Mouse (Mus musculus) adipocyte (in vitro differentiated cells): ENCODE measurements around the gene Syngr1.

Source experiments
- DNase-seq: peaks from one replicate; pipeline ENCODE4 v3.0.0-alpha.2; 2016; ENCODE audit warnings: low spot score

Syngr1 gene

GRCm38 (mm10) chr15:80146153-80146552 is 55.0 kb downstream of the Syngr1 start:
- DNase-seq, result no peak

DNA sequence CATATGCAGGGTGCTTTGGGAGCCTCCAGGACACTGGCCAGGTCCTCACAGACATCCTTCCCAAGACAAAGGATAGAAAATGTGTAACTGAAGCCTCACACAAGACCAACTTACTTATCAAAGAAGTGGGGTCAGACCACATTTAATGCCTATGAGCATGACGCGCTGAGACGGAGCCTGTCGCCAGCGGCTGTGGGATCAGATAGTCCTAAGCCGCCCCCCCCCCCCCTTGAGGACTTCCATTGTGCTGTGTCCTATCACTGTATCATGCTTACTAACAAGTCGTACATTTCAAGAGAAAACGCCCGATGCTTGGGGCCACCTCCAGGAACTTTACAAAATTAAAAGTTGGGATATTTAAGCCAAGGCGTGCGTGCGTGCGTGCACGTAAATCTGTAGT is 56.0 kb downstream of the Syngr1 start:
- DNase-seq, result no peak

- DNase-seq, result no peak
Measured at GRCm38 (mm10) chr15:80147511-80147910, 56.4 kb downstream of the Syngr1 start.

DNA sequence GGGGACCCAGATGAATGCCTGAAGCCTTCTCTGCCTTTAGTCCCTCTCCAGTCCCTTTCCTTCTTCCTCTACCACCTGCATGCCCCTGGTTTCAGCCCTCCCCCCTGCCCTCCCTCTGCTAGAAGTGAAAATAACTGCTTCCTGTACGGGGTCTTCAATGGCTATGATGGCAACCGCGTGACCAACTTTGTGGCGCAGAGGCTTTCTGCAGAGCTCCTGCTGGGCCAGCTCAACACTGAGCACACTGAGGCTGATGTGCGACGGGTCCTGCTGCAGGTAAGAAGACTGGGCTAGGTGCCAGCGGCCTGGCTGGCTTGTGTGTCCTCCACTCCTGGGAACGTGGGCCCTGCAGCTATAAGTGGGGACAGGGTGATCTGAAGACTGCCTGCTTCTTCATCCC is 57.4 kb downstream of the Syngr1 start:
- DNase-seq, result no peak

DNA sequence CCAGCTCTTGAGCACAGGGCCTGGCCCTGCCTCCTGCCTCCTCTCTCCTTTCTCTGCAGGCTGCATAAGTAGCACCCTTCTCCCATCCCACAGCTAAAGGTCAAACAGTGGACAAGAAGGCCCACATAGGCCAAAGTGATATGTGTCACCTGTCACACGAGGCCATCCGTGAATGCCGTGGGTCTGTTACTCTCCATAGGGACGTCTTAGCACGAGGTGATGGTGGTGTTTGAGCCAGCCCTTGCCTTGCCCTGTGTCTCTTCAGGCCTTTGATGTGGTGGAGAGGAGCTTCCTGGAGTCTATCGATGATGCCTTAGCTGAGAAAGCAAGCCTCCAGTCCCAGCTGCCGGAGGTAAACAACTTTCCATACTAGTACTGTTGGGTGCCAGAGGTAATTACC is 58.4 kb downstream of the Syngr1 start:
- no peak for DNase-seq

DNA sequence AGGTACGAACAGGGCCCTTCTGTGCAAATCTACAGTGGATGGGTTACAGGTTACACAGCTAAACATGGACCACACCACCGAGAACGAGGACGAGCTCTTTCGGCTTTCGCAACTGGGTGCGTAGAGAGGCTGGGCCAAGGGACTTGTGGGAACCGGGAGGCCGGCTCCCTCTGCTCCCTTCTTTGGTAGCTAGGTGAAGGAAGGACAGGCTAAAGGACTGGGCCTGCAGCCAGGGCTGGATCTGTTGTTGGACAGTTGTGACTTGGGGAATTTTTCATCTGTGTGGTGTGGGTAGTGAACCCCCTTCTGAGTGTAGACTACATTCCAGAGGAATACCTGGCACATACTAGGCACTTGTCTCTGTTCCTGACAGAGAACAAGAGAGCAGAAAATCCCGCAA is 61.5 kb downstream of the Syngr1 start:
- no peak for DNase-seq

DNA sequence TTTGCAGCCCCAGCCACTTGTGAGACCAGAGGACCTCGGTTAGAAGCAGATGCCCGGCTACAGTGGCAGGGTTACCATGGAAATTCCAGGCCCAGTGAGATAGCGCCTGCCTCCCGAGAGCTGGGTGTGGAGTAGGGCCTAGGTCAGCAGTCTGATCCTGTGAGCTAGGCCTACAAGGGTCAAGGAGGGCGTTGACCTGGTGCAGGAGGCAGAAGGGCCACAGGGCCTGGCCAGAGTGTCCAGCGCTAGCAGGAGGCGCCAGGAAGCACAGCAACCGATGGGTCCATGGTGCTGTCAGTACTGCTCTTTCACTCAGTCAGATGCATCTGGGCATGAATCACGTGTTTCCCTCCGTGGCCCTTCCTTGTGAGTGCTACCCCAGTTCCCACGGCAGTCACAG is 62.6 kb downstream of the Syngr1 start:
- DNase-seq, result no peak

GRCm38 (mm10) chr15:80155707-80156106 is 64.6 kb downstream of the Syngr1 start:
- DNase-seq, result no peak

- DNase-seq, result no peak
Measured at GRCm38 (mm10) chr15:80157197-80157943, 66.2 kb downstream of the Syngr1 start.

DNA sequence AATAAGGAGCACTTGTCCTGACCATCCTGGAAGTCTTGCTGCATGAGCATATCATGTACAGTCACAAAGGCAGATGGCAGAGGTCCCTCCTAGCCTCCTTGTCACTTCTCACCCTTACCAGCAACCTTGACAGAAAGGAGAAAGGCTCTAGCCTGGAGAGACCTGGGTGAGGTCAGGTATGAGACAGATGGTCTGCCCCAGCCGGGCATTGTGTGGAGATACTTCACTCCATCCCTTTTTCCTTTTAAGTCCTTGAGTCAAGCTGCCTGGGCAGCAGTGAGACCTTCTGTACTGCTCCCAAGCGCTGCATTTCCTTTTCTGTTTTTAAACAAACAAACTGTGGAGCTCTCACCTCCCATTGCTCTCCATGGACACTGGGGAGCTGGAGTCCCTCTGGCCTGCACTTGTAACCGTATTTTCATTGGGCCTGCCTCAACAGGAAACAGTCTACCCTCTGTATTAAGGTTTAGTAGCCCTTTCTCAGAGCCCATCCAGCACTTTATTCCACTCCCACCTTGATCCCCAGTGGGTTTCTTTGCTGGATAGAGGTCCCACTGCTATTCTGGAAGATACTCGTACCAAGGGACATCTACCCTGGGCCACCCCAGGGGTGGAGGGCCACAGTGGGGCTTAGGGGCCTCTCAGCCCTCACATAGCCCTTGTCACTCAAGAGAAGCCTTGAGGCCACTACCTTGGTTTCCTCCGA is 67.0 kb downstream of the Syngr1 start:
- DNase-seq, result no peak

DNA sequence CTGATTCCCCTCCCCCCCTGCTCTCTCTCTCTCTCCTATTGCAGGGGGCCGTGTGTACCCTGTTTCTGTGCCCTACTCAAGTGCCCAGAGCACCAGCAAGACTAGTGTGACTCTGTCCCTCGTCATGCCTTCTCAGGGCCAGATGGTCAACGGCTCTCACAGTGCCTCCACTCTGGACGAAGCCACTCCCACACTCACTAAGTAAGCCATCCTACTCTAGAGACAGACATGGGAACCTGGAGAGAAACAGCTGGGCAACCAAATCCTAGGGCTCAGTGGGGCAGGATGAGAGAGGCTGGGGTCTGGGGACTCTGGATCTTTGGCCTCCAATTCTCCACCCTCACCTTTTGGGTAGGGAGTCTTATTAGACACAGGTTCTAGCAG is 67.6 kb downstream of the Syngr1 start:
- DNase-seq, result no peak

DNA sequence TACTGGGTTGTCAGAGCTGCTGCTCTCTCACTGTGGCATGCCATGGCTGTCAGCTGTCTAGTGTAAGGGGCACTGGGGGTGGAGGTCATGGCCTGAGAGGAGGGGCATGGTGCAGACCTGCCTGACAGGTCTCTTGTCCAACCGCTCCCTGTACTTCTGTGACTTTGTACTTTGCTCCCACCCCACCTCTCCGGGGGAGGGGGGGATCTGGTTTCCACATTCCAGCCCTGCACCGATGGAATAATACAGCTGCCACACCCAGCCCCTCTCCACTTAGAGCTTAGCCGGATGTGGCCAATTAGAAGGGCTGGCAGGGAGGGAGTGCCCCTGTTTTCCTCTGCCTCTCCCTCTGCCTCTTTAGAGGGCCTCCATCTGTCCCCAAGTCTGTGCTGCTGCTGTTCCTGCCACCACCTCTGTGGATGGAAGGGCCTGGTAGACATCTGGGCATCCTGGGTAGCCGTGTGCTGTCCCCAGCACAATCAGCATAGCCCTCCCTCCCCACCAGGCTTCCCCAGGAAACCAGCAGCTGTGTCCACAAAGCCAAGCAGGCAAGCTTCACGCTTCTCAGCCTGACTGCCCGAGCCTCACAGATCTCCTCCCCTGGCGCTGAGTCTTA is 68.3 kb downstream of the Syngr1 start:
- no peak for DNase-seq

GRCm38 (mm10) chr15:80160223-80160622 is 69.1 kb downstream of the Syngr1 start:
- no peak for DNase-seq

GRCm38 (mm10) chr15:80160726-80161125 is 69.6 kb downstream of the Syngr1 start:
- peak; percentile 27 for DNase-seq

DNA sequence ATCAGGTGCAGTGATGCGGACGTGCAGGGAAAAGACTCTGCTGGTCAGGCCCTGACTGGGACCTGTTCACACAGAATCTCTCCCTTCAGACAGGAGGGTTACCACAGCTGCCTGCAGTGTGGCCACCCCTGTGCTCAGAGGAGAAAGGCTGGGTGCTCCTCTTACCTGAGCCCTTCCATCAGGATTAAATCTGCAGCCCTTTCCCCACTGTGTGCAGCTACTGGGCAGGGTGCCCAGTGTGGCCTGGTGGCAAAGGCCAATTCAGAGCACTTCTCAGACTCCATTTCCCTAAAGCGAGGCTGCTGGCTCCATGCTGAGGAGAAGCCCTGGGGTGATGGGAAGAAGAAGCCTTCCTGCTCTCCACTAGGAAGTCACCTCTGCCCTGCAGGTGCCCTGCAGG is 70.1 kb downstream of the Syngr1 start:
- DNase-seq, result peak; percentile 49

DNA sequence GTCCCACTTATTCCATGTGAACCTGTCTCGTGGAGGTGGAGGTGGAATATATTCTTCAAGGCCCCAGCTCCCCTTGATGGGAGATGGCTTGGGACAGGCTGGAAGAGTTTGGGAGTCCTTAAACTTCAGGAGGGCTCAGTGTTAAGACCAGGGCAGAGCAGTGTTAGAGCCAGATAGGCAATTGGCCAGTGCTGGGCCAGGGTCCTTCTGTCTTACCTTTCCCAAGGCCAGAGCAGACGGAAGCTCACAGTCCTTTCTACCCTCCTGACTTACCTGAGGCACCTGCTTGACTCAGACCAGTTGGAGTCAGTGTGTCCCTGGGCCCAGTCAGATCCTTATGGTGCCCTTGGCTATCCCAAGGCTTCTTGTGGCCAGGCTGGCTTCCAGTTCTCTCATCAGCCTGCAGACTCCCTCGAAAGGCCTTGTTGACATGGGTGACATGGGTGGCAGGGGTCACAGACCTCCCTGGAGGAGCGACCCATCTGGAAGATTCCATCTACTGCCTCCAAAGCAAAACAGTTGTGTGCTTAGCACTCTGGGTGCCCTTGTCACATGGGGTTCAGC is 71.3 kb downstream of the Syngr1 start:
- no peak for DNase-seq

DNA sequence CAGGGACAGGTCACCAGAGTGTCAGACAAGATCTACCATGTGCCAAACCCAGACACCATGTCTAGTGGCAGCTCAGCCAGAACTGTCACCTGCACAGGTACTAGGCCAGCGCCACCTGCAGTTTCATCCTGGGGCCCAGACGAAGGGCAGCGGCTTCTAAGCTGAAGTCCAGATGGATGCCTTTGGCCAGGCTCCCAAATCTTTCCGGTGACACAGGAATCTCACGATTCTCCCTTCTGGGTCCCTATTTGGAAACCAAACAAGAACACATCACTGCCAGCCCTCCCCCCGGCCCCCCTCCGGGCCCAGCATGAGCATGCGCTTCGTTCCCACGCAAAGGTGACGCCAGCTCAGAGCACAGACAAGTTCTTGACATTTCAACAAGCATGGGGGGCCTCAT is 72.1 kb downstream of the Syngr1 start:
- DNase-seq, result no peak

GRCm38 (mm10) chr15:80163716-80164115 is 72.6 kb downstream of the Syngr1 start:
- no peak for DNase-seq

GRCm38 (mm10) chr15:80165396-80165795 is 74.3 kb downstream of the Syngr1 start:
- no peak for DNase-seq
